Mouse (Mus musculus) forebrain, postnatal 0 days (tissue): Measurements from ENCODE around the gene Mettl6. TPM values are rescaled to one million over a fixed set of nuclear protein-coding genes. Genes with fewer than 3 reads are reported as not detected.

Experiments
- ATAC-seq: fragments of 200-750 bp; cut with Nextera tagmentation; 2 replicates; pipeline ENCODE4 v1.8.0; 2017; ENCODE audit warnings: mild to moderate bottlenecking, moderate library complexity
- DNase-seq: peaks from one replicate; pipeline ENCODE4 v3.0.0-alpha.2; 2015
- H3K27ac ChIP-seq: fragments of 300-500 bp; sonication (generic); 2 replicates; pipeline ENCODE4 v1.5.1; 2014; ENCODE audit warnings: low read depth, mild to moderate bottlenecking, antibody characterized with exemption, low read length, moderate library complexity, mixed read lengths
- H3K27me3 ChIP-seq: fragments of 300-500 bp; sonication (generic); 2 replicates; pipeline ENCODE4 v1.6.1; 2014; ENCODE audit warnings: mild to moderate bottlenecking, low read length, mixed read lengths; ENCODE audit not compliant: insufficient read depth
- H3K36me3 ChIP-seq: fragments of 300-500 bp; sonication (generic); 2 replicates; pipeline ENCODE4 v1.6.1; 2014; ENCODE audit warnings: mild to moderate bottlenecking, moderate library complexity; ENCODE audit not compliant: insufficient read depth
- H3K4me1 ChIP-seq: fragments of 300-500 bp; sonication (generic); 2 replicates; pipeline ENCODE4 v1.6.1; 2014; ENCODE audit warnings: antibody characterized with exemption; ENCODE audit not compliant: insufficient read depth
- H3K4me2 ChIP-seq: fragments of 300-500 bp; sonication (generic); 2 replicates; pipeline ENCODE4 v1.6.1; 2014; ENCODE audit warnings: low read depth, mild to moderate bottlenecking, moderate library complexity
- H3K4me3 ChIP-seq: fragments of 300-500 bp; sonication (generic); 2 replicates; pipeline ENCODE4 v1.5.1; 2014; ENCODE audit warnings: low read depth, low read length, mixed read lengths
- H3K9ac ChIP-seq: fragments of 300-500 bp; sonication (generic); 2 replicates; pipeline ENCODE4 v1.6.1; 2014; ENCODE audit warnings: mild to moderate bottlenecking
- H3K9me3 ChIP-seq: fragments of 300-500 bp; sonication (generic); 2 replicates; pipeline ENCODE4 v1.6.1; 2016; ENCODE audit warnings: low read length
- CTCF ChIP-seq: sonication (generic); IDR thresholded peaks from 2 replicates; pipeline ENCODE4 v1.5.1; 2016; ENCODE audit warnings: antibody characterized with exemption, control low read depth, low read depth
- WGBS: fragments of 180-500 bp; shearing (Covaris S2); extraction: QIAGEN DNeasy Blood & Tissue Kit; methylation state at CpG from one replicate; pipeline ENCODE4 v1.1.7; 2014; 5-methylcytosine and 5-hydroxymethylcytosine counted together
- polyA plus RNA-seq: library from polyadenylated mRNA; unstranded; fragments of >200 nt; fragmentation: Nextera tagmentation; extraction: Ambion mirVana; gene quantifications from 2 replicates; pipeline ENCODE4 v1.2.1, GENCODE M21; 2015
- total RNA-seq: library from RNA; depleted of rRNA; stranded (reverse); fragments of >200 nt; gene quantifications from 2 replicates; pipeline ENCODE4 v1.2.3, GENCODE M21; 2014

Gene Mettl6
- total and polyA plus RNA-seq, 2 experiments from 2014 or later, result 40.0 to 43.4 TPM

DNA sequence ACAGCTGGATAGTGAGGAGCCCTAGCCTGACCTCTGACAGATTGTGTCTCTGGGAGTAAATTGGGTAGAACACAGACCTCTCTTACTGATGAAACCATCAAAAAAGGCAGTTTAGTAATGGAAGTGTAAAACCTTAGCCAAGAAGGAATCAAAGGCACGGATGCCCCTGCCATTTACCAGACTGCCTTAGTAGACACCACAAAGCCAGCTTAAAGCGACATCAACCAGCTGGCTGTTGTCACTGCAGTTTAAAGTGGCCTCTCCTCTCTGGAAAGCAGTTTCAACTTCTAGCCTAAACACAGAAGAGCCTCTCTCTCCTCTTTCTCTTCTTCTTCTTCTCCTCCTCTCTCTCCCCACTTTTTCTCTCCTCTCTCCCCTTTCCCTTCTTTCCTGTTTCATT is 26.5 kb upstream of the Mettl6 start:
- H3K9ac ChIP-seq, result no peak overlapping the region
- no peak for ATAC-seq

DNA sequence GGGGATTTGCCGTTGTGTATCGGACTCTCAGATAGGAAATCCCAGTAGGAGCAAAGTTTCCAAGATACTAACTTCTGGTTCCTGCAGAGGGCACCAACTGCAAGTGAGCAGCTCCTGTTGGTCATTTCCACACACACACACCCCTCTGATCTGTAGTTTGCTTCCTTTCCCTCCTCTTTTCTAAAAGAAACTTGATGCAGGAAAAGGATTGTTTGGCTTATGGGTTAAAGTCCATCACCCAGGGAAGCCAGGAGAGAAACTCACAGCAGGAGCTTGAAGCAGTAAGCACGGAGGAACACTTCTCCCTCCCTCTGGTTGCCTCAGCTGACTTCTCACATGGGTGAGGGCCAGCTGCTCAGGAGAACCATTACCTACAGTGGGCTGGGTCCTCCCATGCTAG is 24.3 kb upstream of the Mettl6 start:
- no peaks in the 10 kb centered on the region for H3K36me3 ChIP-seq
- no peaks in the 10 kb centered on the region for H3K9me3 ChIP-seq
- H3K4me2 ChIP-seq, result no peak overlapping the region
- no peak overlapping the region for H3K4me3 ChIP-seq
- TF ChIP-seq CTCF, result peak; percentile 56
- 64% methylated on average over 3 of the region's 3 CpGs for WGBS
- no peaks in the 10 kb centered on the region for H3K27me3 ChIP-seq
- DNase-seq (peak; percentile 8), ATAC-seq (no peak)
- no peaks in the 10 kb centered on the region for H3K4me1 ChIP-seq
- no peak overlapping the region for H3K9ac ChIP-seq
- H3K27ac ChIP-seq, result no peak overlapping the region

More for the DNA sequence above, 26.5 kb upstream of the Mettl6 start:
- Histone ChIP-seq H3K4me3 (no peak overlapping the region), H3K27ac (no peak overlapping the region), H3K4me1 (no peaks in the 10 kb centered on the region), H3K27me3 (no peaks in the 10 kb centered on the region), H3K4me2 (no peak overlapping the region), H3K36me3 (no peaks in the 10 kb centered on the region), H3K9me3 (no peaks in the 10 kb centered on the region)
- DNase-seq, result no peak
- WGBS, result 69% methylated on average over 2 of the region's 2 CpGs
- no peak for TF ChIP-seq CTCF

DNA sequence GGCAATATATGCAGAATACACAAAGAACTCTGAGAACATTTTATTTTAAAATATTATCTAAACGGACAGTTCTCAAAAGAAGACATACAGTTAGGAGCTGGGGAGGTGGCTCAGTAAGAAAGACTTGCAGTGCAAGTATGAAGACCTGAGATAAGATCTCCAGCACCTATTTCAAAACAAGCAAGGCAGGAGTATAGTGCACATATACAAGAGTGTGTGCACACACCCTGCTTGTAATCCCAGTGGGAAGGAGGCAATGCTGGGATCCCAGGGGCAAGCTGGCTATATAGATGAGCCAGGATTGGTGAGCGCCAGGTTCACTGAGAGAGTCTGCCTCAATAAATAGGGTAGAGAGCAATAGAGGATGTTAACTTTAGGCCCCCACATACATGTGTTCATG is 21.1 kb upstream of the Mettl6 start:
- no peak for ATAC-seq
- no peaks in the 10 kb centered on the region for H3K4me1 ChIP-seq
- no peak overlapping the region for H3K4me2 ChIP-seq
- TF ChIP-seq CTCF, result no peak
- no peak for DNase-seq
- no peaks in the 10 kb centered on the region for H3K9me3 ChIP-seq
- H3K27me3 ChIP-seq, result no peaks in the 10 kb centered on the region
- no peak overlapping the region for H3K9ac ChIP-seq
- 93% methylated on average over 2 of the region's 2 CpGs for WGBS
- H3K36me3 ChIP-seq, result no peaks in the 10 kb centered on the region
- no peak overlapping the region for H3K27ac ChIP-seq
- H3K4me3 ChIP-seq, result no peak overlapping the region

DNA sequence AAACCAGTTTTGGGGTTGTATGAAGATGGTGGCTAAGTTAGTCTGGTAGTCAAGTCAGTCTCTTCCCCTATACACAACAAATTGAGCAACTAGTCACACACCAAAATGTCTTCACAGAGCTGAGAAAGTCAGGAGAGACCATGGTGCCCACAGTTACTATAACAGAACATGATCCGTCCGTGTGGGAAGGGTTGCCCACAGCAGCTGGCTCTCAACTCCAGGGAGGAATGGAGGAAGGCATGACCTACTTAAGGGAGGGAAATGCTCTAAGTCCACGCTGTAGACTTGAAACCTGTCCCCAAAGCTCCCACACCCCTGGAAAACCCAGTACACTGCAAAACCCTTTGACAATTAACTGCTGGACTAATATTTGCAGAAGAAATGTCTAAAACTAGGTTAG is 15.5 kb upstream of the Mettl6 start:
- no peaks in the 10 kb centered on the region for H3K27me3 ChIP-seq
- no peaks in the 10 kb centered on the region for H3K4me1 ChIP-seq
- peaks cover 41% of the 10 kb centered on the region for H3K36me3 ChIP-seq
- WGBS, result 97% methylated on average over 3 of the region's 3 CpGs
- TF ChIP-seq CTCF, result no peak
- H3K9ac ChIP-seq, result no peak overlapping the region
- ATAC-seq, result no peak
- no peak overlapping the region for H3K4me3 ChIP-seq
- H3K9me3 ChIP-seq, result no peaks in the 10 kb centered on the region
- H3K4me2 ChIP-seq, result no peak overlapping the region
- no peak overlapping the region for H3K27ac ChIP-seq
- DNase-seq, result no peak

DNA sequence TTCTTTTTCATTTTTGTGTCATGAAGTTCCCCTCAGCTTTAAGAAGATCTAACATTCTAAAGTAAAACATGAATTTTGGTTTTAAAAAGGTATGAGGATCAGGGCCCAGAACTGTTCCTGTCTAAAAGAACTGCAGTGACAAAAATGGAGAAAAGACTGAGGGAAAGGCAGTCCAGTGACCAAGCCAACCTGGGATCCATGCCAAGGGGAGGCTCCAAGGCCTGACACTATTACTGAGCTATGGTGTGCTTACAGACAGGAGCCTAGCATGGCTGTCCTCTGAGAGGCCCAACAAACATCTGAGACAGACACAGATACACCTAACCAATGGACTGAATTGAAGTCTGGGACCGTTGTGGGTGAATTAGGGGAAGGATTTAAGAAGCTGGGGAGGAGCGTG is 15.1 kb upstream of the Mettl6 start:
- Histone ChIP-seq H3K27ac (no peak overlapping the region), H3K27me3 (no peaks in the 10 kb centered on the region), H3K9ac (no peak overlapping the region), H3K36me3 (peaks cover 45% of the 10 kb centered on the region), H3K4me3 (no peak overlapping the region), H3K4me2 (no peak overlapping the region), H3K4me1 (no peaks in the 10 kb centered on the region), H3K9me3 (no peaks in the 10 kb centered on the region)
- no peak for TF ChIP-seq CTCF
- no peak for ATAC-seq
- WGBS, result 91% methylated on average over 2 of the region's 2 CpGs
- no peak for DNase-seq

DNA sequence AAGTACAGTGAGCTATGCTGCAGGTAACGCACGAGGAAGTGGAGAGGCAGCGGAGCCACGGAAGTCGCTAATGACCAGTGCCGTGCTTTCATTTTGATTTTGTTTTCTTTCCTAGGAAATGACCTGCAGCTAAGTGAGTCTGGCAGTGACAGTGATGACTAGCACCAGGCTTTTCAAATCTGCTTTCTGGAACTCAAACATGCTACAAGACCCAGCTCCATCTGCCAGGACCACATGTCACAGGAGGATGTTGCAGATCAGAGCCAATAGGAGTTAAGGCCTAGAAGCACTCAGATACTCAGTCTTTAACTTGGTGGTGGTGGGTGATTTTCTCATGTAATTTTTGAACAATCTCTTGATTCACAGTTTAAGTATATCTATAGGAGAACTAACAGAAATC is 11.6 kb upstream of the Mettl6 start:
- Histone ChIP-seq H3K4me3 (no peak overlapping the region), H3K9ac (no peak overlapping the region), H3K9me3 (no peaks in the 10 kb centered on the region), H3K27ac (no peak overlapping the region), H3K4me2 (no peak overlapping the region), H3K27me3 (no peaks in the 10 kb centered on the region), H3K36me3 (peaks cover 77% of the 10 kb centered on the region), H3K4me1 (no peaks in the 10 kb centered on the region)
- TF ChIP-seq CTCF, result no peak
- peak; percentile 66 for ATAC-seq
- WGBS, result 84% methylated on average over 6 of the region's 6 CpGs
- DNase-seq, result peak; percentile 59

DNA sequence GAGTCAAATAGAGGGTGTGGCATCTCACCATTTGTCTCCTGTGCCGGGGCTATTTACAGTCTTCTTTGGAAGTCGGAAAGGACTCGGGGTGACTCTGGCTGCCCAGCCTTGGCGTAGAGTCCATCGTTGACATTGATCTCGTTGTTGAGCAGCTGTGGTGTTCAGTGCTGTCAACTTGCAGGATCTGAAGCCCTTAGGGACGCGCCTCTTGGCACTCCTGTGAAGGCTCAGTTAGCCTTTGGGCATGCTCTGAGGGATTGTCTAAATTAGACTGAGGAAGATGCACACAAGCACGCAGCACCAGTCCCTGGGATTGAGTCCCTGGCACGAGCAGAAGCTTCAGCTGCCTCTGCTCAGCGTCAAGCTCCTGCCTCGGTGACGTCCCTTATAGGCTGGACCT is 8.6 kb upstream of the Mettl6 start:
- Histone ChIP-seq H3K36me3 (peaks cover 74% of the 10 kb centered on the region), H3K9ac (no peak overlapping the region), H3K27ac (no peak overlapping the region), H3K4me2 (no peak overlapping the region), H3K27me3 (no peaks in the 10 kb centered on the region), H3K4me3 (no peak overlapping the region), H3K9me3 (no peaks in the 10 kb centered on the region), H3K4me1 (no peaks in the 10 kb centered on the region)
- TF ChIP-seq CTCF, result no peak
- DNase-seq (no peak), ATAC-seq (no peak)
- 91% methylated on average over 13 of the region's 13 CpGs for WGBS

DNA sequence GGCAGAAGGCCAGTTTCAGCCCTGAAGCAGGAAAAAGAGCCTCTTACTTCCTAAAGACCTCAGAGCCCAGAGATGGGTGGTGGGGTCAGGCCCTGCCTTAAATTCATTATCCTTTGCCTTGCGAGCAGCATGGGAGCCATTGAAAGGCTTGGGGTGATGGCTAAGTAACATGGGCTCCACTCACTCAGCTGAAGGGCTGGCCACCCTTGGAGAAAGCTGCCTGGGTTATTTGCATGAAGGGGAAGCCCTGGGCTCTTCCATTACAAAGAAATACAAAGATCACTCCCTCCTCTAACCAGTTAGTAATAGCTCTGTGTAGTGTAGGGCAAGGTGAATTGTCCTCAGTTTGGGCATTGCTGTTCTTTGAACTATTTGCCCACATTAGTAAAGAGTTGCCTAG is 4.7 kb upstream of the Mettl6 start:
- no peak for TF ChIP-seq CTCF
- no peak for DNase-seq
- H3K36me3 ChIP-seq, result peaks cover 45% of the 10 kb centered on the region

More for the DNA sequence above, 4.7 kb upstream of the Mettl6 start:
- 89% methylated on average over 1 of the region's 1 CpGs for WGBS
- H3K9me3 ChIP-seq, result no peaks in the 10 kb centered on the region
- H3K4me3 ChIP-seq, result no peak overlapping the region
- no peak overlapping the region for H3K4me2 ChIP-seq
- ATAC-seq, result no peak
- H3K4me1 ChIP-seq, result peaks cover 6% of the 10 kb centered on the region; the same call in 1 of the 2 replicates
- no peak overlapping the region for H3K9ac ChIP-seq
- H3K27me3 ChIP-seq, result no peaks in the 10 kb centered on the region
- H3K27ac ChIP-seq, result no peak overlapping the region
